Mouse (Mus musculus) liver, postnatal 0 days (tissue): ENCODE results near the gene Vim. TPM values are rescaled to one million over a fixed set of nuclear protein-coding genes. Genes with fewer than 3 reads are reported as not detected.

Source experiments
- ATAC-seq: fragments of 200-750 bp; cut with Nextera tagmentation; 2 replicates; pipeline ENCODE4 v1.8.0; 2017; ENCODE audit warnings: mild to moderate bottlenecking, moderate library complexity
- DNase-seq: peaks from one replicate; pipeline ENCODE4 v3.0.0-alpha.2; 2016
- H3K27ac ChIP-seq: fragments of 300-500 bp; sonication (generic); 2 replicates; pipeline ENCODE4 v1.5.1; 2014; ENCODE audit warnings: antibody characterized with exemption, moderate library complexity, mild to moderate bottlenecking, low read depth
- H3K27me3 ChIP-seq: fragments of 300-500 bp; sonication (generic); 2 replicates; pipeline ENCODE4 v1.6.1; 2014; ENCODE audit warnings: low read length, control low read depth, mixed read lengths; ENCODE audit not compliant: insufficient read depth
- H3K36me3 ChIP-seq: fragments of 300-500 bp; sonication (generic); replicated peaks from 2 replicates; pipeline ENCODE4 v1.6.1; 2014; ENCODE audit warnings: mild to moderate bottlenecking, control low read depth, low read length, moderate library complexity, mixed read lengths; ENCODE audit not compliant: insufficient read depth
- H3K4me1 ChIP-seq: fragments of 300-500 bp; sonication (generic); 2 replicates; pipeline ENCODE4 v1.6.1; 2014; ENCODE audit warnings: antibody characterized with exemption, mild to moderate bottlenecking, control low read depth; ENCODE audit not compliant: insufficient read depth
- H3K4me2 ChIP-seq: fragments of 300-500 bp; sonication (generic); 2 replicates; pipeline ENCODE4 v1.6.1; 2014; ENCODE audit warnings: low read depth, mild to moderate bottlenecking, low read length, moderate library complexity, mixed read lengths
- H3K4me3 ChIP-seq: fragments of 300-500 bp; sonication (generic); 2 replicates; pipeline ENCODE4 v1.5.1; 2014; ENCODE audit warnings: low read depth, low read length
- H3K9ac ChIP-seq: fragments of 300-500 bp; sonication (generic); replicated peaks from 2 replicates; pipeline ENCODE4 v1.6.1; 2014; ENCODE audit warnings: mild to moderate bottlenecking, moderate library complexity
- H3K9me3 ChIP-seq: fragments of 300-500 bp; sonication (generic); 2 replicates; pipeline ENCODE4 v1.6.1; 2016; ENCODE audit warnings: mild to moderate bottlenecking, control low read depth, low read length, mixed read lengths
- CTCF ChIP-seq: sonication (generic); IDR thresholded peaks from 2 replicates; pipeline ENCODE4 v1.5.1; 2016; ENCODE audit warnings: antibody characterized with exemption, low read depth
- EP300 ChIP-seq: IDR thresholded peaks from 2 replicates; pipeline ENCODE4 v1.6.1; 2016; ENCODE audit warnings: antibody characterized with exemption, low read depth, mild to moderate bottlenecking
- WGBS: fragments of 180-500 bp; shearing (Covaris S2); extraction: QIAGEN DNeasy Blood & Tissue Kit; methylation state at CpG from one replicate; pipeline ENCODE4 v1.1.7; 2014; ENCODE audit not compliant: insufficient replicate concordance; 5-methylcytosine and 5-hydroxymethylcytosine counted together
- polyA plus RNA-seq: library from polyadenylated mRNA; unstranded; fragments of >200 nt; fragmentation: Nextera tagmentation; extraction: Ambion mirVana; gene quantifications from 2 replicates; pipeline ENCODE4 v1.2.1, GENCODE M21; 2015

Gene Vim
- polyA plus RNA-seq, 1 experiment from 2014 or later: 105 TPM

DNA sequence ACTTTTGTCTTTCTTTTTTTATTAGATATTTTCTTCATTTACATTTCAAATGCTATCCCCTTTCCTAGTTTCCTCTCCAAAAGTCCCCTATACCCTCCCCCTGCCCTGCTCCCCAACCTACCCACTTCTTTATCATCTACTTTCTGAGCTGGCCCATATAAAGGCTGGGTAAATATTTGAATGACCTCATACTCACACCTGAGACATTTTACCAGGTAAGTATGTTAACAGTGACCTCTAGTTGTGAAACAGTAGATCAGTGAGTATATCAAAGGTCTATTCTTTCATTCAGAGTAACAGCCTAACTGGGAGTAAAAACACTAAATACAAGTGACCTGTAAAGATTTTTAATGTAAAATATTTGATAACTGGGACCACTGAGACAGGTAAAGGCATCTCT is 37.0 kb upstream of the Vim start:
- Histone ChIP-seq H3K4me3 (no peak overlapping the region), H3K36me3 (no peaks in the 10 kb centered on the region), H3K9ac (no peak overlapping the region), H3K9me3 (no peaks in the 10 kb centered on the region), H3K27me3 (no peaks in the 10 kb centered on the region), H3K4me2 (no peak overlapping the region), H3K27ac (no peak overlapping the region), H3K4me1 (peaks cover 22% of the 10 kb centered on the region)
- no peak for DNase-seq
- peak; percentile 63 for ATAC-seq
- TF ChIP-seq CTCF (peak; percentile 46), EP300 (no peak)

DNA sequence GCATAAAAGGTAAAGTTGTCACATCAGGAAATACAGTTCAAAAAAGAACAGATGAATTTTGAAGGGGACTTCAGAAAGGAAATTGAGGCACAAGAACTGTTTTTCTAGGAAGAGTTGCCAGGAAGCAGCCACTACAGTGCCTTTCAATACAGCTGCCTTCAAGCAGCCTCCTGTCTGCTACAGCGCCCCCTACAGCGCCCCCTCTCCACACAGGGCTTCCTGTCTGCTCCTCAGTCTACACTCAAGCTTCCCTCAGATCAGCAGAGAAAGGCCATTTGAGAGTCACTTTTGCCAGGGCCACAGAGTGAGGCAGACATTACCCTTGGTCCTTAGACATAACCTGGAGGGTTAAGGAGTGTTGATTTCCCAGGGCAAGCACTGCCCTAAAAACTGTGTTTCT is 36.0 kb upstream of the Vim start:
- H3K4me2 ChIP-seq: peak overlapping the region; percentile 24; the same call in 1 of the 2 replicates
- peaks cover 22% of the 10 kb centered on the region for H3K4me1 ChIP-seq
- no peak overlapping the region for H3K4me3 ChIP-seq
- no peaks in the 10 kb centered on the region for H3K9me3 ChIP-seq
- ATAC-seq (peak; percentile 60), DNase-seq (peak; percentile 70)
- no peak overlapping the region; the same call in 1 of the 2 replicates for H3K9ac ChIP-seq
- no peaks in the 10 kb centered on the region for H3K36me3 ChIP-seq
- TF ChIP-seq CTCF (peak; percentile 71), EP300 (no peak)
- WGBS: 32% methylated on average over 2 of the region's 2 CpGs
- H3K27ac ChIP-seq: peak overlapping the region; percentile 71
- H3K27me3 ChIP-seq: no peaks in the 10 kb centered on the region

DNA sequence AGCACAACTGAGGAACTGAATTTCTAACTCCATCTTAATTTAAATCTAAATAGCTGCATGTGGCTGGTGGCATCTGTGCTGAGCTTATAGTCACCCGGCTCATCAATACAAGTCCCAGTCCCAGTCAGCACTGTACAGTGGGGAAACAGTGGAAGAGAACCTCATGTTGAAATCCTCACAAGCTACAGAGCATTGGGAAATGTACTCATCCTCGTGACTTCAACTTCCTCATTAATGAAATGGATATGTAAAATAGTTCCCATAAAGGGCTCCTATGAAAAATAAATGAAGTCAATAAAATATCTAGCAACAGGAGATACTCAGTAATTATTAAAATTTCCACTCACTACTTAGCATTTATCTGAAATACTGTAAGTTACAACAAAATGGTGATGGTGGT is 35.5 kb upstream of the Vim start:
- WGBS: 55% methylated on average over 2 of the region's 2 CpGs
- H3K4me2 ChIP-seq: peak overlapping the region; percentile 24; the same call in 1 of the 2 replicates
- H3K9me3 ChIP-seq: no peaks in the 10 kb centered on the region
- H3K27ac ChIP-seq: peak overlapping the region; percentile 71
- H3K4me3 ChIP-seq: no peak overlapping the region
- no peak overlapping the region; the same call in 1 of the 2 replicates for H3K9ac ChIP-seq
- DNase-seq: no peak
- TF ChIP-seq CTCF (no peak), EP300 (no peak)
- ATAC-seq: peak; percentile 75
- H3K27me3 ChIP-seq: no peaks in the 10 kb centered on the region
- H3K36me3 ChIP-seq: no peaks in the 10 kb centered on the region
- H3K4me1 ChIP-seq: peaks cover 24% of the 10 kb centered on the region

DNA sequence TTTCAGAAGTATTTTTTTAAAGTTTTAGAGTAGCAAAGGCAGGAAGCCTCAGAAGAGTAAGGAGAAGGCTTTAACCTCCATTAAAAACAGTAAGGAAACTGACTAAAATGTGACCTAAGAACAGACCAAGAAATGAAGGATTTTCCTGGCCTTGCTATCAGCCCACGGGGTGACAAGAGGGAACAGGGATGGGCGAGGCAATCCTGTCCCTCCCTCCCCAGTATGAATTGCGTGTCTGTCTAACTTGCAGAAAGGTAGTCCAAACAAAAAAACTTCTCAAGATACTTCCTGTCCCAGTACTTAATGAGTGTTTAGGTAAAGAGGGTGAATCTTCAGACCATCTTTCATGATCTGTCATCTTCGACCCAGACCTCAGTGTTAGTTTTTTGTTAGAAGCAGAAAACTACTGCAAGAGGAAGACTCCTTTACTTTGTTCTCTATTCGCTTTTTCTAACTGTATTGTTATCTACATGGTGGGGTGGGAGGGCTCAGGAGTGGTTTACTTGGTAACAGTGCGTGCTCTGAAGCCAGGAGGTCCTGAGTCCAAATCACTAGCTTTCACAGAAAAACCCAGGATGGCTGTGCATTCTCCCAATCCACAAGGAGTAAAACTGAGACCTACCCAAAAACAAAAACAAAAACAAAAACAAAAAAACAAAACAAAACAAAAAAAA is 34.9 kb upstream of the Vim start:
- Histone ChIP-seq H3K4me1 (peaks cover 23% of the 10 kb centered on the region), H3K27ac (peak overlapping the region; percentile 36; the same call in 1 of the 2 replicates), H3K9me3 (no peaks in the 10 kb centered on the region), H3K4me3 (no peak overlapping the region), H3K4me2 (peak overlapping the region; percentile 24; the same call in 1 of the 2 replicates), H3K9ac (no peak overlapping the region), H3K36me3 (no peaks in the 10 kb centered on the region), H3K27me3 (no peaks in the 10 kb centered on the region)
- DNase-seq (no peak), ATAC-seq (no peak)
- TF ChIP-seq EP300: no peak
- no peak for TF ChIP-seq CTCF
- WGBS: 41% methylated on average over 6 of the region's 6 CpGs

DNA sequence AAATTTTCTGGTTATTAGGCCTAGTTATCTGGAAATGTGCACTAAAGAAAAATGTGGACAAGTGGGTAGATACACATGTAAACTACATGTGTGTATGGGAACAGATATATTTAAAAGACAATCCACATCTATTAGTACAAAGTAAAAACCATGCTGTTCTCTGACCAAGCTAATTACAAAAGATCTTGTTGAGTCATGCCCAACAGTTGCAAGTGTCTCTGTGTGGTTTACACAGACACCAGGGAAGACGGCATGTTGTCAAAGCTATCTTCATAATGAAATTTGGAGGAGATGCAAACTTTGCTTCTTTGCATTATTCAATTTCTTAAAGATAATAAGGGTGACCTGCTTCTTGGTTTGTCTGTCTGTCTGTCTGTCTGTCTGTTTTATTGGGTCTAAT is 33.9 kb upstream of the Vim start:
- no peaks in the 10 kb centered on the region for H3K27me3 ChIP-seq
- H3K9me3 ChIP-seq: no peaks in the 10 kb centered on the region
- H3K4me3 ChIP-seq: no peak overlapping the region
- ATAC-seq (no peak), DNase-seq (no peak)
- H3K36me3 ChIP-seq: no peaks in the 10 kb centered on the region
- TF ChIP-seq EP300: no peak
- no peak overlapping the region for H3K9ac ChIP-seq
- peaks cover 21% of the 10 kb centered on the region for H3K4me1 ChIP-seq
- 48% methylated on average over 1 of the region's 1 CpGs for WGBS
- no peak overlapping the region for H3K27ac ChIP-seq
- no peak overlapping the region for H3K4me2 ChIP-seq

DNA sequence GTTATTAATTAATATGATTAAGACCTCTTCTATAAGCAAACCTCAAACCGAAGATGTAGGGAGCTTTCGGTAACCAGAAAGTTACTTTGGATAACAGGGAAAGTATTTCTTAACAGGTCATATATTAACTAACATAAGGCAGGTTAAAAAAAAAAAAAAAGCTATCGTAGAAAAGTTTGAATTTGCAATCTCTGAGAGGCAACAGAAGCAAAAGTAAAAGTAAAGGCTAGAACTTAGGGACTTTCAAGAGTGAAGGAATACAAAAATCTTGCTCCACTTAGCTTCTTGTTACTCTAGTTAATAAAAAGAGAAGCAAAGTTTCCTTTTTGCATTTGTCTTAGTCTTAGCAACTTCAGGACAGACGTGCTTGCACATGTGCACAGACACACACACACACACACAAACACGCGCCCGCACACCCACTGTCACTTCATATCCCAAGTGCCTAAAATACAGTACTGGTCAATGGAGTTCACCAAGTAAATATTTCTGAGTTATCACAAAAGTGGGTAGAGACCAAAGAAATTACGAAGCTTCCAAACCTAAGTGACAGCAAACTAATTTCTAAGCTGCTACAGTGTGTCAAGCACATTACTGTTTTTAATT is 30.1 kb upstream of the Vim start:
- Histone ChIP-seq H3K4me1 (peaks cover 6% of the 10 kb centered on the region; the same call in 1 of the 2 replicates), H3K4me3 (peak overlapping the region; percentile 66), H3K9ac (peak overlapping the region; percentile 77), H3K4me2 (peak overlapping the region; percentile 87), H3K36me3 (no peaks in the 10 kb centered on the region), H3K9me3 (no peaks in the 10 kb centered on the region), H3K27ac (peak overlapping the region; percentile 92), H3K27me3 (no peaks in the 10 kb centered on the region)
- TF ChIP-seq EP300: no peak
- TF ChIP-seq CTCF: no peak
- peak; percentile 18 for ATAC-seq
- 21% methylated on average over 8 of the region's 8 CpGs for WGBS
- DNase-seq: no peak
